Mouse (Mus musculus) ovary, postnatal 36 days (tissue): ENCODE results near the gene Srgap3.

Source experiments
- DNase-seq: peaks from one replicate; pipeline ENCODE4 v3.0.0; 2022; ENCODE audit warnings: low spot score, mixed read lengths

Gene Srgap3

GRCm38 (mm10) chr6:112912552-112912951 lies 34.5 kb downstream of the Srgap3 start:
- DNase-seq, result no peak

GRCm38 (mm10) chr6:112909711-112910110 lies 37.4 kb downstream of the Srgap3 start:
- no peak for DNase-seq

GRCm38 (mm10) chr6:112907887-112908584 lies 39.0 kb downstream of the Srgap3 start:
- no peak for DNase-seq

- DNase-seq, result no peak
Measured at GRCm38 (mm10) chr6:112903796-112904195, 43.3 kb downstream of the Srgap3 start.

GRCm38 (mm10) chr6:112903226-112903625 lies 43.8 kb downstream of the Srgap3 start:
- no peak for DNase-seq

GRCm38 (mm10) chr6:112902791-112903190 lies 44.3 kb downstream of the Srgap3 start:
- no peak for DNase-seq

GRCm38 (mm10) chr6:112900306-112900705 lies 46.8 kb downstream of the Srgap3 start:
- no peak for DNase-seq

- DNase-seq, result peak; percentile 9
Measured at GRCm38 (mm10) chr6:112899711-112900110, 47.4 kb downstream of the Srgap3 start.

GRCm38 (mm10) chr6:112899276-112899675 lies 47.8 kb downstream of the Srgap3 start:
- no peak for DNase-seq

- DNase-seq, result no peak
Measured at GRCm38 (mm10) chr6:112898435-112898834, 48.6 kb downstream of the Srgap3 start.

GRCm38 (mm10) chr6:112896372-112896771 lies 50.7 kb downstream of the Srgap3 start:
- DNase-seq, result no peak

- peak; percentile 29 for DNase-seq
Measured at GRCm38 (mm10) chr6:112890331-112890751, 56.7 kb downstream of the Srgap3 start.

GRCm38 (mm10) chr6:112883588-112884135 lies 63.4 kb downstream of the Srgap3 start:
- no peak for DNase-seq

GRCm38 (mm10) chr6:112880048-112880534 lies 67.0 kb downstream of the Srgap3 start:
- no peak for DNase-seq

GRCm38 (mm10) chr6:112879154-112879553 lies 67.9 kb downstream of the Srgap3 start:
- peak; percentile 42 for DNase-seq

- no peak for DNase-seq
Measured at GRCm38 (mm10) chr6:112873089-112873835, 73.8 kb downstream of the Srgap3 start.

- DNase-seq, result no peak
Measured at GRCm38 (mm10) chr6:112871241-112871780, 75.8 kb downstream of the Srgap3 start.

GRCm38 (mm10) chr6:112868197-112868957 lies 78.7 kb downstream of the Srgap3 start:
- no peak for DNase-seq

- DNase-seq, result no peak
Measured at GRCm38 (mm10) chr6:112866096-112866495, 81.0 kb downstream of the Srgap3 start.

- DNase-seq, result peak; percentile 80
Measured at GRCm38 (mm10) chr6:112865021-112865531, 82.0 kb downstream of the Srgap3 start.

GRCm38 (mm10) chr6:112862465-112862864 lies 84.6 kb downstream of the Srgap3 start:
- DNase-seq, result no peak
